10 mouse cellular contexts compared by ENCODE assay signal in the genomic region with DNA sequence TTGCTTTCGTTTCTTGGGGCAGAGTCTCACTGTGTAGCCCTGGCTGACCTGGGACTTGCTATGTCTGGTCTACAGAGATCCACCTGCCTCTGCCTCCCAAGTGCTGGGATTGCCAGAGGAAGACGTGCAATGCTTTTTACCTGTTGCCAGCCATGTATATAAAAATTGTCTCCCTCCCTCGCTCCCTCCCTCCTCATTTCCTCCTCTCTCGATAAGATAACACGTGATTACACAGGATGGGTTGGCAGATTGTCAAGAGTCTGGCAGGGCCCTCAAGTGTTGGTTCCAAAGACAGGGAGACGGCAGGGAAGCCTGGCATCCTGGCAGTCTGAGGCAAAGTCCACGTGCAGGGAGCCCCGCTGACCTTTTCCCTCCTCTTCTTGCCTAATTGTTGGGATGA. TPM values are rescaled to one million over a fixed set of nuclear protein-coding genes. Genes with fewer than 3 reads are reported as not detected.
A peak's percentile ranks its signal among the peaks of the same experiment; 100 is the strongest.
DNase-seq lines count a peak whose midpoint lies in the region; ATAC-seq lines count a peak whose summit lies in the region.
"Had no signal": no experiment of that assay in that cellular context is flagged by ENCODE, and none has a peak within 500 bp of the region (broad histone marks: within the 10 kb centered on the region; RNA-seq: fewer than 3 reads in every experiment).

No protein-coding gene starts in this region.

- H3K27me3 ChIP-seq in heart, embryonic 12.5 days (replicated peaks) = no peaks in the 10 kb centered on the region

- peaks cover 67% of the 10 kb centered on the region for H3K36me3 ChIP-seq in heart, embryonic 12.5 days

- ATAC-seq in heart, embryonic 12.5 days (ENCODE audit: insufficient number of reproducible peaks, low FRiP score) = peak; percentile 25
- ATAC-seq: midbrain, embryonic 16.5 days had no signal

- H3K4me2 ChIP-seq in heart, embryonic 12.5 days = peak overlapping the region; percentile 6; the same call in 1 of the 2 replicates

- DNase-seq in heart, postnatal 10 days = no peak
- peak; percentile 15 for DNase-seq in thymus, postnatal 0 days (ENCODE audit: low spot score)
- no peak for DNase-seq in thymus, adult 18-20 months
- peak; percentile 53 for DNase-seq in kidney, postnatal 10 days
- DNase-seq in thymus, postnatal 25 days = peak; percentile 12
- no peak for DNase-seq in urinary bladder, adult 2 months (ENCODE audit: low spot score)
- no peak for DNase-seq in yolk sac, embryonic 10.5 days (ENCODE audit: low spot score)
- DNase-seq: gastrocnemius, postnatal 25 days had no signal

- no peak overlapping the region for H3K4me3 ChIP-seq in heart, embryonic 12.5 days

- 30% methylated on average over 8 of the region's 8 CpGs for WGBS in heart, embryonic 12.5 days

- no peak overlapping the region for H3K9ac ChIP-seq in heart, embryonic 12.5 days

- peak overlapping the region; percentile 67 for H3K27ac ChIP-seq in heart, embryonic 12.5 days (ENCODE audit: poor library complexity, severe bottlenecking)

- H3K4me1 ChIP-seq in heart, embryonic 12.5 days (replicated peaks) = peaks cover 100% of the 10 kb centered on the region

- intact Hi-C loops in heart, postnatal 10 days (cut with DNase I) = no loop called here

- H3K9me3 ChIP-seq in heart, embryonic 12.5 days (replicated peaks) = no peaks in the 10 kb centered on the region

RNA-seq across cellular contexts. Expression of gene Smad6, which starts 32.2 kb away (rescaled TPM):
- 56.2 and 62.8 TPM in 2 replicates for polyA plus RNA-seq in heart, embryonic 12.5 days (2016; fragmentation: Nextera tagmentation; extraction: Ambion mirVana)
- 10 to 100 TPM; 16.1 to 19.4 TPM for total RNA-seq in heart, postnatal 10 days (2021)
- polyA plus RNA-seq in thymus, postnatal 0 days (2015; fragmentation: Nextera tagmentation; extraction: Ambion mirVana) = 0.96 and 1.4 TPM in 2 replicates
- polyA plus RNA-seq in urinary bladder, adult 2 months (2012; rRNA removed) = 20.6 and 21.8 TPM in 2 replicates

Comparison
In these comparisons a context has a peak if more than half of its experiments do, and no peak if none do; other contexts are left out.
1. DNase-seq: peak in thymus, postnatal 0 days (single experiment), kidney, postnatal 10 days (single experiment) and thymus, postnatal 25 days (single experiment); none in heart, postnatal 10 days (0 of 2), thymus, adult 18-20 months (0 of 2), urinary bladder, adult 2 months (single experiment) and yolk sac, embryonic 10.5 days (single experiment).